Mouse (Mus musculus): ENCODE data around the gene Id3.

The Id3 gene

DNA sequence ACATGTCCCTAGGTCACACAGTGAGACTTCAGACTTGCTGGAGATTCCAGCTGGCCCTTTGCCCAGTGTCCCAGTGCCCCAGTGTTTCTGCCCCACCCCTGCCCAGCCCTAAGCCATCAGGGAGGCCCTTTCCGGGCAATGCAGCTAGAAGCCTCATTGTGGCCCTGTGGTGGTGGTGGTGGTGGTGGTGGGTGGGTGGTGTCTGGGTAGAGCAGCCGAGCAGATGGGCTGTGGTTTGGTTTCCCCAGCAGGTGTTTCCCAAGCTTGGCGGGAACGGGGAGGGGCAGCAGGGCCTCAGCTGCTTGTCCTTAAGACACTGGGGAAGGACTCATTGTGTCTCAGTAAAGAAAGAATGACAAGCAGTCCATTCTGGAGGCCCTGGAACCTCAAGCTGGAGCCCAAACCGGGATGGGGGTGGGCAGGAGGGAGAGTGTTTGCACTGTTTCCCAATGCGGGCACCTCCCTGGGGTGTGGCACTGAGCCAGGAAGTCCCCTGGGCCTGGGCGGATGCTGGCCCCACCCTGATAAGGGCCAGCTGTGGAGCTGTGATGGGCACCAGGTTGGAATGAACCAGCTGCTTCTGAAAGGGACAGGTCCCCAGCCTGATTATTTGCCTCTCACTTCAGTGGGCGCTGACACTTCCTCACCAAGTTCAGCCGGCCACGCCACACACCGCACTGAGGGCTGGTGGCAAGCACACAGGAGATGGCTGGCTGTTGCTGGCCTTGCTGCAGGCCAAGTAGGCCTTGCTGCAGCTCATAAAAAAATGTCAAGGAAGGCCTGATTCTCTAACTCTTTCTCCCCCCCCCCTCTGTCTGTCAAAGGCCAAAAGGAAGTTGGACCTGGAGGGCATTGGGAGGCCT lies 34.5 kb downstream of the Id3 start:
- DNase-seq (ENCODE audit: low spot score), result no peak

DNA sequence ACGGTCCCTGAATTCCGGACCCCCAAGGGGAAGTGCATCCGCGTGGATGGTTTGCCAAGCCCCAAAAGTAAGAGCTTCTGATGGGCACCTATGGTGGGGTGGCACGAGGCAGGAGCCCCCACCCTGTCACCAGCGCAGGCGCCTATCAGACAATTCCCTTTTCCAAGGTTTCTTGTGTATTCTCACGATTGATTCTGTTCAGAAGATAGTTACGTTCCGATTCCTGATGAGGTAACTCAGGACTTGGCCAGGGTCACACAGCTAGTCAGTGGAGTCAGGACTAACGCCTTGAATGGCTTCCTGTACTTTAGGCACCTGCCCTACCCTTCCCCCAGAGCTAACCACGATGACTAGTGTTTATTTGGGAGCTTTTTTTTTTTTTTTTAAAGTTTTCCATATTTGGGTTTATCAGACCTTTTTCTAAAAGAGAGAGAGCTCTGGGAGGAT lies 35.2 kb downstream of the Id3 start:
- no peak for DNase-seq (ENCODE audit: low spot score)

DNA sequence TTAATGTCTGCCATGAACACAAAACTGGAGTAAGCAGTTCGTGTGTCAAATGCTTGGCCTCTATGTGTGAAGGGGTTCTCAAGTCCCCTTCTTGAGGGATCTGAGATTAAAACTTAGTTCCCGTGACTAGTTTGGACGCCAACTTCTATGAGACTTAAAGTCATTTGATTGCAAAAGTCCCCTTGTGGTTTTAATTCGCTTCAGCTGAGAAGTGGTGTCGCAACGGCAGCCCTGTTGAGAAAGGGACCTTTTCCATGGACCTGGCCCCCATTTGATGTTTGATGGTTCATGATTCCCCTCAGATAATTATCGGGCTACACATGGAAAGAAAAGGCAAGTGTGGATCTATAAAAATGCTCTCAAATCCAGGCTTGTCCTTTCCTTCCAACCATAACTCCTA lies 36.2 kb downstream of the Id3 start:
- DNase-seq (ENCODE audit: low spot score), result no peak

DNA sequence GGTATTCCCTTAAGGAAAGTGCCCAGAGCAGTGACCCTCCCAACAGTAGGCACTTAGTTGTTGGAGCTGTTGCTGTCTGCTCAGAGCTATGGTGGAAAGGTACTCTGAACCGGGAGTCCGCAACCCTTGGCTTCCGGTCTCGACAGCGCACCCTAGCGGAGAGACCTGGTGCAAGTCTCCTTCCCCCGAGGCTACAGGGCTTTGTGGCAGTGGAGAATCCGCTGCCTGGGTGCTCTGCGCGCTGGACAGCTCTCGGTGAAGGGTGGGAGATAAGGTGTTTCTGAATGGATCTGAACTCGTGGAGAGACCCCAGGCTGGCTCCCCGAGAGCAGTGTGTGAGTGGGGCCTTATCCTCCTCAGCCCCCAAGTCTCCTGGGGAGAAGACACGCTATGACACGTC lies 36.7 kb downstream of the Id3 start:
- peak; percentile 91 for DNase-seq (ENCODE audit: low spot score)

DNA sequence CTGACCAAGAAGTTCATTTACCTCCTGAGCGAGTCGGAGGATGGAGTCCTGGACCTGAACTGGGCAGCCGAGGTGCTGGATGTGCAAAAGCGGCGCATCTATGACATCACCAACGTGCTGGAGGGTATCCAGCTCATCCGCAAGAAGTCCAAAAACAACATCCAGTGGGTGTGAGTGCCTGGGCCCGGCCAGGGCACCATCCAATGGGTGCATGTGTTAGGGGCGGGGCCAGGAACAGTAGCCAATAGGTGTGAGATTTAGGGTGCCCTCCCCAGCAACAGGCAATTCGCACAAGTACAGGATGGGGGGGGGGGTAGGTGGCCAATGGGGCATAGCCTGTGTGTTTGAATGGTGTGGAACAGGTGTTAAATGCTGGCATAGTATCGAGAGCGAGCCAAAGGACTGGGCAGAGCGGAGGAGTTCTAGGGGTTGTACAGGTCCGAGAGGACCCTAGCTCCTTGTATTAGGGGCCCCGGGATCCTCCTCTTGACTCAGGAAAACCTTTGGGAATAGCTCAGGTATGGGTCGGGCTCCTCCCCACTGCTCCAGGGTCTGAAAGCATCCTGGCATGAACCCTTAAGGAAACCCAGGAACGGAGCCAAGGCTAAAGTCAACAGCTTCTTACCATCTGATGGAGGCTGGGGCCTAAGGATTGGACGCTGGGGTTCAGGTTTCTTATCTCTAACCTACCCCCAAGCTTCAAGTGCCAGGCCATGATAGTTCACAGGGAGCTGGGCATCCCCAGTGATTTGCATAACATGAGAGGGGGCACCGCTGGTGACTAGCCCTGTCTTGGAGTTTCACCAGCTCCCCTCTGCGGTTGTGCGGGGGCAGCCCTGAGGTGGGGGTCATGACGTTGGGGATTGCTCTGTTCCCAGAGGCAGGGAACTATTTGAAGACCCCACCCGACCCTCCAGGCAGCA lies 37.4 kb downstream of the Id3 start:
- peak; percentile 77 for DNase-seq (ENCODE audit: low spot score)

DNA sequence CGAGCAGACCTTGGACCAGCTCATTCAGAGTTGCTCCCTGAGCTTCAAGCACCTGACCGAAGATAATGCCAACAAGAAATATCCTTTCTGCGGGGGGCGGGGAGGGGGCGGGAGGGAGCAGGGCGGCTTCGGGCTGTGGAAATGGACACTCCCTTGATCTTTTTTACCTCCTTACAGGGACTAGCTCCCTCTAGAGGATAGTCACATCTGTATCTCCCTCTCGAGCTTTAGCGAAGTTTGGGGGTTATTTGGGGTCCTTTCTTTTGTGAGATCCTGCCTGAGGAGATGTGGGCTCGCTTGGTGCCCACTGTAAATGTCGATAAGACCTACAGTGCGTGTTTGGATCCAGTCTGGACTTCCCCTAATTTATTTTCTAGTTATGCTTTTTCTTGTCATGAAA lies 38.1 kb downstream of the Id3 start:
- DNase-seq (ENCODE audit: low spot score), result no peak

DNA sequence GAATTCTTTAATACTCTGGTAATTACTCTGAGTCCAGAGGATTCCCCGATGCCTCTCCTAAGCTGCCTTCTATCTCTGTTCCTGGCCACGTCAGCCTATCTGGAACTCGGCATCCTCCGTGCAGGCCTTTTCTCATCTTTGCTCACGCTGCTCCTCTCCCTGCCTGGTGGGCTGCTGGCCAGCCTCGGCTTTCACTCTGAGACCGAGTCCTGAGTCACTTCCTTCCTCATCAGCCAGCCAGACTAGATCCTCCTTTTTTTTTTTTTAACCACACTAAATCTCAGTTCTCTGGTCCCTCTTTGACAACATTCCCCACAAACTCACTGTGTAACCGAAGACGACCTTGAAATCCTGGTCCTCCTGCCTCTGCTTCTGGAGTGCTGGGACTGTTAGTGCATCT lies 42.1 kb downstream of the Id3 start:
- DNase-seq (ENCODE audit: low spot score), result no peak

DNA sequence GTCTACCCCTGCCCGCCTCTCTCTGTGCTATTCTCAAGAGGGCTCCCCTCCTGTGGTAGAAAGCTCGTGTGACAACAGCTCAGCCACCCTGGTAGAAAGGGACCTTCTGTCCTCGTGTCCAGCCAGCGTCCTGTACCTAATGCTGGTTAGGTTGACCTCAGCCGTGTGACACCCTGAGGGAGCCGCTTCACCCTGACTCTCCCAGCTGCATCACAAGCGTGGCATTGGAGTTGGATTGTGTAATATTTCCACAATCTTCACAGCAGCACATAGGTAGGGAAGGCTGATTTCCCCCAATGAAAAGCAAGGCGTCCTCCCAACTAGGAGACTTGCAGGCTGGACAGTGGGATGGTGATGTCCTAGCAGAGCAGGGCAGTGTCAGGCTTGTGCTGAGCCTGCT lies 43.0 kb downstream of the Id3 start:
- DNase-seq (ENCODE audit: low spot score), result no peak

DNA sequence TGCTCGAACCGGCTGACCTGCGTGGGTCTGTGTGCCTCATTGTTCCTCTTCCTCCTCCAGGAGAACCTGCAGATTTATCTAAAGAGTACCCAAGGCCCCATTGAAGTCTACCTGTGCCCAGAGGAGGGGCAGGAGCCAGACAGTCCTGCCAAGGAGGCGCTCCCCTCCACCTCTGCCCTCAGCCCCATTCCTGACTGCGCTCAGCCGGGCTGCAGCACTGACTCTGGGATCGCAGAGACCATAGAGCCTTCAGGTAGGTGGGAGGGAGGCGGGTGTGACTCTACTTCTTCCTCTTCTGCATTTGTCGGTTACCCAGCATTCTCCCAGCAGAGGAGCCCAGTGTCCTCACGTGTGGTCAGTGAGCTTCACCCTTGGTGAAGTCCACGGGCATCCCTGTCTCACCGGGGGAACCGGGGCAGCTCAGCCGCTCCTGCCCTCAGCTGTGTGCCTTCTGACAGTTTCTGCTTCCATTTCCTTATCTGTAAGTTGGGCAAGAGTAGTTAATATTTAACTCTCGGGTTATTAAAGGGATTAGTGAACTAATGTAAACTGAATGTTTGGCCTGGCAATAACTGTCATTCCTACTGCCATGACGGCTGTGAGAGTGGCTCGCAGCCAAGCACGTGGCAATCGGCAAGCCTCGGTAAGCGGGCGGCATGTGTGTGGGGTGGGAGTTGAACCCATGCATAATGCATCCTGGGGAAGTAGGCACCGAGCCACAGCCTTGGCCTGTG lies 43.6 kb downstream of the Id3 start:
- no peak for DNase-seq (ENCODE audit: low spot score)

DNA sequence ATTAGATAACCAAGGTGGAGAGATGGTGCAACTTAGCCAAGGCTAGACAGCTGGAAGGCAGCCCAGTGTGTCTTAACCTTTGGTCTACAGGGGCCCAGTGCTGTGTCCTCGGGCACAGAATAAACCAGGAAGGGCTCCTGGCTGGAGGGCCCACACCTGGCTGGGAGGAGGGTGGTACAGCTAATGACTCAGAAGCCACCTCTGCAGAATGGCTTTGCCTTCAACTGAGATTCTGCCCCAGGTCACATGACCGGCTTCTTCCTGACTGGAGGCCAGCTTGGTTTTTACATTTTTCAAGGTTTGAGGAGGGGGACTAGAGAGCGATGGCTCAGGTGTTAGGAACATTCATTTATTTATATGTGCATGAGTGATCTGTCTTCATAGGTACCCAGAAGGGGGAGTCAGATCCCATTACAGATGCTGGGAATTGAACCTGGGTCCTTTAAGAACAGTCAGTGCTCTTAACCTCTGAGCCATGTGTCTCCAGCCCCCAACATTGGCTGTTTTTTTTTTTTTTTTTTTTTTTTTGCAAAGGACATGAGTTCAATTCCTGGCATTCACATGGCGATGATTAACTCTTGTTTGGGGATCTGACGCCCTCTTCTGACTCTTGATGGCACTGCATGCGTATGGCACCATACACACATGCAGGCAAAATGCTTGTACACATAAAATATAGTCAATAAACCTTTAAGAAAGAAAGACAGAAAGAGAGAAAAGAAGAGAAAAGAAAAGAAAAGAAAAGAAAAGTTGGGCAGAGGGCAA lies 45.9 kb downstream of the Id3 start:
- no peak for DNase-seq (ENCODE audit: low spot score)

DNA sequence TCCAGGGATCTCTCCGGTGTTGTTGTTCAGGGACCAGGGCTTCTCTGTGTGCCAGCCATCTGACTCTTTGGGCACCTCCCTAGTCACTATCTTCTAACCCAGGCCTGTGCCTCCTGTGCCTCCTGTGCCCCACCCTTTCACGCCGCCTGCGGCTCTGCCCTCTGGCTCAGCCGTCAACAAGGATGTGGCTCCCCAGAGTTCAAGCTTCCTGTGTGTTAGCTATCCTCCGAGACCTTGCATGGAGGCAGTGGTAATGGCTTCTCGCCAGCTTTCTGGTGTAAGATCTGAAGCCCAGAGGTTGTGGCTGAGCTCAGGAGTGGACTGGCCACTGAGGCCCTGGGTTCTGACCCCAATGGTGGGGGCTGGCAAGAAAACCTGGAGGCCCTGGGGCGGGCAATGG lies 46.6 kb downstream of the Id3 start:
- no peak for DNase-seq (ENCODE audit: low spot score)

DNA sequence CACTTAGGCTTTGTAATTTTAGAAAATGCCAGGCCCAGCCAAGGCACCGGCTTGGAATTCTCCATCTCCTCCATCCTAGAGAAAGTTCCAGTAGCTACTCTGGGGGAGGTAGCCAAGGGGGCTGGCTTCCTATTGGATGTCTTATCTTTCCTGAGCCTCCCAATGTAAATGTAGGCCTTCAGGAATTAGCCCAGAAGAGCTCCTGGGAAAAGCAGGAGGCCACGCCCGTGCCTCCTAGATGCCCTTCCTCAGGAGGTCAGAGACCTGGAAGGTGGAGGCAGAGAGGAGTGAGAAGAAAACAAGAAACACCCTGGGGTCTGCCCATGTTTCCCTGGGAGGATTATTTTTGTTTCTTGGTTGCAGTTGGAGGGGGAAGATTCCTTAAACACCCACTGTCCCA lies 50.3 kb downstream of the Id3 start:
- no peak for DNase-seq (ENCODE audit: low spot score)

DNA sequence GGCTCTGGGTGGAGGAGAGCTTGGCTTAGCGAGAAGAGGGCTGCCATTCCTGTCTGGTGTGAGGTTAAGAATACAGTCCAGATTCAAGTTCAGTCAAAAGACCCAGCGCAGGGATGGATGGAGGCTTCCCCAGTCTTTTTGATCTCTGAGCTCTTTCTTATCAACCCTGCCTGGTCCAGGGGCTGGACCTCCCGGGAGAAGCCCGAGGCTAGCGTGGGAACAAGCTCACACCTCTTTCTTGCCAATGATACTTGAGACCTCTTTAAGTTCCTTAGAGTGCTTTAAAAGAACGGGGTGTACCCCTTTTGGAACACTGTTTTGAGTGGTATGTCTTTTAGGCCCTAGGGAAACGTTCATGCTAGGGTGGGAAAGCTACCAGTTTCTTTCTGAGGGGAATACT lies 51.7 kb downstream of the Id3 start:
- no peak for DNase-seq (ENCODE audit: low spot score)
